Mouse (Mus musculus): ENCODE data around the gene Mansc4.

DNA sequence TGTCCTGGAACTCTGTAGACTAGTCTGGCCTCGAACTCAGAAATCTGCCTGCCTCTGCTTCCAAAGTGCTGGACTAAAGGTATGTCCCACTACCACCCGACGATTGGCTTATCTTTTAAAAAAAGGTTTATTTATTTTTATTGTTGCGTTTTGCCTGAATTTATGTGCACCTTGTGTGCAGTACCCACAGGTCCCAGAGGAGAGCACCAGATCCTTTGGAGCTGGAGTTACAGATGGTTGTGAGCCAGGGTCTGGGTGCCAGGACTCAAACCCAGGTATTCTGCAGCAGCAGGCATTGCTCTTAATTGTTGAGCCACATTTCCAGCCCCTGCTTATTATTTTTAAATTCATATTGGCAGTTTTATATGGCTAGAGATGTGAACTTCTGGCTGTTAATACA is 9.3 kb upstream of the Mansc4 start:
- TF ChIP-seq CTCF (IDR thresholded peaks at IDR 0.05; ENCODE audit: low read depth, low read length) (no peak), POLR2A (IDR thresholded peaks at IDR 0.05; ENCODE audit: borderline replicate concordance, low read depth, low read length) (no peak)
